Mouse (Mus musculus) limb, embryonic 11.5 days (tissue): Measurements from ENCODE around the gene Adam22. TPM values are rescaled to one million over a fixed set of nuclear protein-coding genes. Genes with fewer than 3 reads are reported as not detected.

Source experiments
- ATAC-seq: fragments of 200-750 bp; cut with Nextera tagmentation; 2 replicates; pipeline ENCODE4 v1.8.0; 2017; ENCODE audit warnings: low read depth; ENCODE audit not compliant: insufficient number of reproducible peaks, low FRiP score, low TSS enrichment
- DNase-seq: peaks from one replicate; pipeline ENCODE4 v3.0.0-alpha.2; 2015; ENCODE audit warnings: low spot score
- H3K27ac ChIP-seq: fragments of 300-500 bp; sonication (generic); replicated peaks from 2 replicates; pipeline ENCODE4 v1.5.1; 2014; ENCODE audit warnings: low read depth, mild to moderate bottlenecking, low read length
- H3K27me3 ChIP-seq: fragments of 300-500 bp; sonication (generic); 2 replicates; pipeline ENCODE4 v1.6.1; 2014; ENCODE audit warnings: mild to moderate bottlenecking, low read length, mixed read lengths; ENCODE audit not compliant: control insufficient read depth, insufficient read depth
- H3K36me3 ChIP-seq: fragments of 300-500 bp; sonication (generic); 2 replicates; pipeline ENCODE4 v1.6.1; 2014; ENCODE audit warnings: mild to moderate bottlenecking, low read length, moderate library complexity, mixed read lengths; ENCODE audit not compliant: control insufficient read depth, insufficient read depth
- H3K4me1 ChIP-seq: fragments of 300-500 bp; sonication (generic); 2 replicates; pipeline ENCODE4 v1.6.1; 2014; ENCODE audit warnings: low read length, mixed read lengths; ENCODE audit not compliant: control insufficient read depth, insufficient read depth
- H3K4me2 ChIP-seq: fragments of 300-500 bp; sonication (generic); 2 replicates; pipeline ENCODE4 v1.6.1; 2014; ENCODE audit warnings: low read depth, mild to moderate bottlenecking, moderate library complexity; ENCODE audit not compliant: severe bottlenecking
- H3K4me3 ChIP-seq: fragments of 300-500 bp; sonication (generic); 2 replicates; pipeline ENCODE4 v1.5.1; 2014; ENCODE audit warnings: low read depth, low read length
- H3K9ac ChIP-seq: fragments of 300-500 bp; sonication (generic); 2 replicates; pipeline ENCODE4 v1.6.1; 2014; ENCODE audit warnings: mild to moderate bottlenecking, low read length
- H3K9me3 ChIP-seq: fragments of 300-500 bp; sonication (generic); 2 replicates; pipeline ENCODE4 v1.6.1; 2016; ENCODE audit warnings: low read length; ENCODE audit not compliant: control insufficient read depth
- WGBS: fragments of 180-500 bp; shearing (Covaris S2); extraction: QIAGEN DNeasy Blood & Tissue Kit; methylation state at CpG from one replicate; pipeline ENCODE4 v1.1.7; 2014; 5-methylcytosine and 5-hydroxymethylcytosine counted together
- polyA plus RNA-seq: library from polyadenylated mRNA; unstranded; fragments of >200 nt; fragmentation: Nextera tagmentation; extraction: Ambion mirVana; gene quantifications from 2 replicates; pipeline ENCODE4 v1.2.1, GENCODE M21; 2014

Adam22 gene
- polyA plus RNA-seq, 1 experiment from 2014 or later = 7.3 TPM

DNA sequence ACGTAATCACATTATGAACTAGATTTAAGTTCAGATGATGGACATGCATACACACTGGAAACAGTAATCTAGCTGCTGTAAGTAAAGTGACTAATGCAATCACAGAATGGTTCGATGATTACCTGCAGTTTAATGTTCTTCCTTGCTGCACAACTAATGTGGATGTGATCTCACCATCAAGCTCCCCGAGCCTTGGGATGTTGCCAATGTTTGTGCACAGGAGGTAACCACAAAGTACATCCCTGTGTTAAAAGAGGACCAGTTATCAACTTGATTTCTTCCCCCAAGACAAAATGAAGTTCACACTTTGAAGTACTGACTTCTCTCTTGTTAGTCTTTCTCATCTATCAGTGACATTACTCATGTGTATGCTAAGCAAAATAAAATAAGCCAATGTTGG, 247.0 kb downstream of the Adam22 start:
- H3K36me3 ChIP-seq = no peaks in the 10 kb centered on the region
- no peak overlapping the region for H3K27ac ChIP-seq
- H3K4me3 ChIP-seq = no peak overlapping the region
- H3K4me1 ChIP-seq = no peaks in the 10 kb centered on the region
- no peak overlapping the region for H3K4me2 ChIP-seq
- H3K9ac ChIP-seq = no peak overlapping the region
- DNase-seq = no peak
- H3K27me3 ChIP-seq = no peaks in the 10 kb centered on the region
- 90% methylated on average over 3 of the region's 3 CpGs for WGBS
- ATAC-seq = no peak
- H3K9me3 ChIP-seq = no peaks in the 10 kb centered on the region

DNA sequence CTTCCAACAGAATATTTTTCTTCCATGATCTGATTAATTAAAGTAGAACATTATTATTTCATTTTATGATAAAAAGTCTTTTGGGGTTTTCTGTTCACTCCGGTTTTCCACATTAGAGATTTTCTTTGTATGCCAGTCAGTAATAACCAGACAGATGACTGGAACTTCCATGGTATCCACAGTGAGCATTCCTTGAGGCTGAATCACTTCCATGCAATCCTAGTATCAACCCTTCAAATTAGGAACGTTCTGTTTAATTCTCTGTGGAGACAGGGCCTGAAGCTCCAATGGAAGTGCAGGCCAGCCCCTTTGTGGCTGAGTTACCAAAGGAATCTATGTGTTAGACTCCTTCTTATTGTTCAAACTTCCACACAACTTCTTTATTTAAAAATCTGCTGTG, 247.9 kb downstream of the Adam22 start:
- H3K36me3 ChIP-seq = no peaks in the 10 kb centered on the region
- no peak overlapping the region for H3K27ac ChIP-seq
- DNase-seq (no peak), ATAC-seq (no peak)
- WGBS = 90% methylated on average over 2 of the region's 2 CpGs
- H3K9ac ChIP-seq = no peak overlapping the region
- H3K27me3 ChIP-seq = no peaks in the 10 kb centered on the region
- H3K4me2 ChIP-seq = no peak overlapping the region
- H3K9me3 ChIP-seq = no peaks in the 10 kb centered on the region
- no peak overlapping the region for H3K4me3 ChIP-seq
- H3K4me1 ChIP-seq = no peaks in the 10 kb centered on the region

DNA sequence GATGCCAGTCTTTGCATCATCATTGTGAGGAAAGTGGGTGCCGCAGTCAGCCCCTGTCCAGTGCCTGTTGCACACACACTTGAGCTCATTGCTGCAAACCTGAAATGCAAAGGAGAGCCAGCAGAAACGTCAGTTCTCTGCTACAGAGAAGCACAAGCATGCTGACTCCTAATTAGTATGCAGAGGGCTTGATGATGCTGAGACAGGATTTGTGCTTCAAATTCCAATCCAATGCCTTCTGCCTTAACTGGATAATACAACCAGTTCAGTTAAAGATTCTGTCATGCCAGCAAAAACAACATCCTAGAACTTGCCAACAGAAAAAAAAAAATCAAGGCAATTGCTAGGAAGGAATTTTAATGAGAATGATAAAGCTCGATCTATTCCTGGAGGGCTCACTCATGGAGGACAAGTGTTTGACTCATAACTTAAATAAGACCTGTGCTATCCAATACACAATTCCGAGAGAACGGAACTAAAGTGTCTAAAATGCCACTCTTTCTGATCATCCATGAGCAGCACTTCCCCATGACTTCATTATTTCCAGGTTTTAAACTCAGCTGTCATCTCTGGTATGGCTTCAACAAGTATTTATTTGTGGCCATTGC, 251.3 kb downstream of the Adam22 start:
- DNase-seq (no peak), ATAC-seq (no peak)
- Histone ChIP-seq H3K36me3 (no peaks in the 10 kb centered on the region), H3K27me3 (no peaks in the 10 kb centered on the region), H3K4me1 (no peaks in the 10 kb centered on the region), H3K9ac (no peak overlapping the region), H3K4me3 (no peak overlapping the region), H3K27ac (no peak overlapping the region), H3K4me2 (no peak overlapping the region), H3K9me3 (no peaks in the 10 kb centered on the region)
- 78% methylated on average over 5 of the region's 5 CpGs for WGBS

DNA sequence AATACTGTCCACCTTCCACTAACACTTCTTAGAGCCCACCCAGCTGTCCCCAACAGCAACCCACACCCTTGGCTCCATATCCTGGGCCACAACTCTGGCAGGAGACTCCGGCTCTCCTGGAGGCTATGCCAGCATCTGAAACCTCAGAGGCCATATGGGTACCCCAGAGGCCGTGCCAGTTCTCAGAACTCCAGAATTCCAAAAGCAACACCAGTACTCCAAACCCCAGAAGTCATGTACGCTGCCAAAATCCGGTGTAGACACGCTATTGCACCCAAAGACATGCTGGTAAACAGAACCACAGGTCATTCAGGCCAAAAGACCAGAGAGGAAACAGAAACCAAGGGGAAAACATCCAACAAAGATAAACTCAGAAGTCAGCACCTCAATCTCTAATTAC, 255.7 kb downstream of the Adam22 start:
- DNase-seq (no peak), ATAC-seq (no peak)
- Histone ChIP-seq H3K9ac (no peak overlapping the region), H3K9me3 (no peaks in the 10 kb centered on the region), H3K27me3 (no peaks in the 10 kb centered on the region), H3K4me1 (no peaks in the 10 kb centered on the region), H3K36me3 (no peaks in the 10 kb centered on the region), H3K4me2 (no peak overlapping the region), H3K27ac (no peak overlapping the region), H3K4me3 (no peak overlapping the region)
- WGBS = 94% methylated on average over 5 of the region's 5 CpGs

DNA sequence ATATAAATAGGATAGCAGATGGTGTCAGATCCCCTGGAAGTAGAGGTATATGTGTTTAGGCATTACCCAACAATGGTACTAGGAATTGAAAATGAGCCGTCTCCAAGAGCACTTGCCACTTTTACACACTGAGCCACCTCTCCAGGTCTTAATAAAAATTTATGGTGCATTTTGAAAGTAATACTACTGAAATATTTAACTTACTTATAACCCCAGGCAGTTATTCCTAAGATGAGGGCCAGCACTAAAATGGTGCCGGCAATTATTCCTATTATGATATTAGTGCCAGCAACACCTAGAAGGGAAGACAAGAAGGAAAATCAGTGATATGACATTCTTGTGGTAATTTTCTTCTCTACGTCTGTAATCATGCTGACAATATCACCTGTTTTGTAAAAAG, 256.3 kb downstream of the Adam22 start:
- WGBS = 82% methylated on average over 3 of the region's 3 CpGs
- Histone ChIP-seq H3K9ac (no peak overlapping the region), H3K4me2 (no peak overlapping the region), H3K27ac (no peak overlapping the region), H3K9me3 (no peaks in the 10 kb centered on the region), H3K4me3 (no peak overlapping the region), H3K4me1 (no peaks in the 10 kb centered on the region), H3K27me3 (no peaks in the 10 kb centered on the region), H3K36me3 (no peaks in the 10 kb centered on the region)
- ATAC-seq (no peak), DNase-seq (no peak)

DNA sequence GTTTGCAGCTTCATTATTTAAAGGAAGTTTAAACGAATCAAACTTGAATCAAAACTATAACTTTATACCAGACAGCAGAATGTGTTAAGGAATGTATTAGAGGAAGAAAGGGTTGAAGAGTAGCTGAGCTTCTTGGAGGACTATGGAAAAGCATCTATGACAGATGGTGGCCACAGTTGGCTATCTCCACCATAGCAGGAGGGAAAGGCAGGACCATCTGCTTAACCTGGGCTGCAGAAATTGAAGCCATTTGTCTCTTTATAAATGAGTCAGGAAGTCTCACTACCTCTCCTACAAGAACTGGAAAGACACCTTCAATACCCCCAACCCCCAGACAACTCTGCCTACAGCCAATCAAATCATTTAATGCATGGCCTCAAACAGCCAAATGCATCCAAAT, 272.3 kb downstream of the Adam22 start:
- Histone ChIP-seq H3K27ac (no peak overlapping the region), H3K36me3 (no peaks in the 10 kb centered on the region), H3K4me2 (no peak overlapping the region), H3K4me3 (no peak overlapping the region), H3K9ac (no peak overlapping the region), H3K4me1 (no peaks in the 10 kb centered on the region), H3K27me3 (no peaks in the 10 kb centered on the region), H3K9me3 (no peaks in the 10 kb centered on the region)
- 87% methylated on average over 1 of the region's 1 CpGs for WGBS
- no peak for ATAC-seq
- no peak for DNase-seq

DNA sequence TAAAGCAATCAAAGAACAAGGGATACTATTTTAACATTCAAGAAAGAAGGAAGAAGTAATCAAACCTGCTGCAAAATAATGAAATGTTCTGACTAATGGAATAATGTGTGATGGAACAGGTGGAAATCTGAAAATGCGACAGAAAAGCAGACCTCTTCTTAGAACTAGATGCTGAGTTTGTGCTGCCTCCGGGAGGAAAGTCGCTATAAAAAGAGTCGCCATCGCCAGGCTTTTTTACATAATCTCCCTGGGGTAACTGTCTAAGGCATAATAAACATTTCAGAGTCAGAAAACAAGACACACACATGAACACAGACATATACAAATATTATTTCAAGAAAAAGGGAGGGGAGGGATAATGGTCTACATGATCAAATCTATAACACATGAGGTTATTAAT, 273.0 kb downstream of the Adam22 start:
- whole genome bisulfite sequencing = 72% methylated on average over 5 of the region's 5 CpGs
- Histone ChIP-seq H3K9me3 (no peaks in the 10 kb centered on the region), H3K4me2 (no peak overlapping the region), H3K4me1 (no peaks in the 10 kb centered on the region), H3K4me3 (no peak overlapping the region), H3K9ac (no peak overlapping the region), H3K27ac (no peak overlapping the region), H3K27me3 (no peaks in the 10 kb centered on the region), H3K36me3 (no peaks in the 10 kb centered on the region)
- ATAC-seq = no peak
- no peak for DNase-seq

DNA sequence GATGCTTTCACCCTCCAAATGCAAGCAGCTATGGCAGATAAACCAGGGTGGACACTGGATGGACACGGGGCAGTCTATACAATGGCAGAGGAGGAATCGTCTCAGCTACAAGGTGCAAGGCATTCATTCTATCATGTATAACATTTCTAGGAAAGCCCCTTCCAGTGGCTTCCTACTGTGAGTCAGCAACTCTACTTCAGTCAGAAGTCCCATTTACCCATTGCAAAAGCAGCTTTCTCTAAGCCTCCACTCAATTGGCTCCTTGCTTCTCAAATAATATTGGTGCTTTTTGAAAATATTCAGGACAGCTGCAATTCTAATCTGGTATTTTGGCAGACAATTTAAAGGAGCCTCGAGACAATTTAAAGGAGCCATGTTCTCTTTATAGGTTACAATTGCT, 279.8 kb downstream of the Adam22 start:
- no peak overlapping the region for H3K4me3 ChIP-seq
- H3K9me3 ChIP-seq = no peaks in the 10 kb centered on the region
- no peaks in the 10 kb centered on the region for H3K27me3 ChIP-seq
- no peaks in the 10 kb centered on the region for H3K36me3 ChIP-seq
- no peak for ATAC-seq
- no peak overlapping the region for H3K27ac ChIP-seq
- H3K4me2 ChIP-seq = no peak overlapping the region
- H3K9ac ChIP-seq = no peak overlapping the region
- no peaks in the 10 kb centered on the region for H3K4me1 ChIP-seq
- no peak for DNase-seq
- 91% methylated on average over 3 of the region's 3 CpGs for WGBS

DNA sequence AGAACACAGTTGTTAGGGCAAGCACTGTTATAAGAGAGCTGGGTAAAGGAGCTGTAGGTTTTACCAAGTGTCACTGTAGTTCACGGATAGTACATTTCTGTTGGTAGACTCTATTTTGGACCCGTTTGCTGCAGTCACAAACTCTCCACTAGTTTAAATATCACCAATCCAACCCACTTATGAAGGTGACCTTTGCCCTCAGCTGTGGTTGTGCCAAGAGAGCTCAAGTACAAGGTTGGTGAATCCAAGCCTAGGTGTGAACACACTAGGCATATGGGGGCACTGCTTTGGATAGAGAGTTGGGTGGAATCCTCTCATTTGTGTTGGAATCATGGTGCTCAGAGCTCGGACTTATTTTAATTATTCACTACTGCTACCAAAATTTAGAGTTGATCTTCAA, 282.3 kb downstream of the Adam22 start:
- no peak for ATAC-seq
- Histone ChIP-seq H3K9ac (no peak overlapping the region), H3K9me3 (no peaks in the 10 kb centered on the region), H3K36me3 (no peaks in the 10 kb centered on the region), H3K4me1 (no peaks in the 10 kb centered on the region), H3K27ac (no peak overlapping the region), H3K27me3 (no peaks in the 10 kb centered on the region), H3K4me3 (no peak overlapping the region), H3K4me2 (no peak overlapping the region)
- DNase-seq = no peak
- 90% methylated on average over 3 of the region's 3 CpGs for WGBS
